Mouse (Mus musculus) myocyte (in vitro differentiated cells): ENCODE data around the gene Nup107.

ENCODE experiments used
- CEBPB ChIP-seq: IDR thresholded peaks from 2 replicates; pipeline ENCODE4 v1.6.1; 2011; ENCODE audit warnings: mild to moderate bottlenecking, moderate library complexity; ENCODE audit not compliant: poor library complexity, insufficient read depth, severe bottlenecking
- E2F4 ChIP-seq: IDR thresholded peaks from one replicate; pipeline ENCODE4 v1.6.1; 2011; ENCODE audit warnings: mild to moderate bottlenecking, control low read depth, moderate library complexity; ENCODE audit not compliant: insufficient read depth
- MAX ChIP-seq: IDR thresholded peaks from one replicate; pipeline ENCODE4 v1.6.1; 2011; ENCODE audit warnings: low read depth, mild to moderate bottlenecking, control low read depth
- MYOG ChIP-seq, 3 experiments: IDR thresholded peaks; one replicate each; pipeline ENCODE4 v1.6.1; 2011; ENCODE audit warnings: control low read depth in 2 of 3, low read depth in 2 of 3, mild to moderate bottlenecking in 2 of 3; ENCODE audit not compliant: insufficient read length in 2 of 3, control insufficient read depth in 1 of 3, insufficient read depth in 1 of 3
- POLR2A ChIP-seq: IDR thresholded peaks from one replicate; pipeline ENCODE4 v1.6.1; 2011; ENCODE audit warnings: low read depth, mild to moderate bottlenecking, control low read depth, moderate library complexity; ENCODE audit not compliant: insufficient read length
- POLR2AphosphoS2 ChIP-seq: IDR thresholded peaks from one replicate; pipeline ENCODE4 v1.6.1; 2011; ENCODE audit warnings: low read depth, control low read depth; ENCODE audit not compliant: insufficient read length
- TCF12 ChIP-seq: IDR thresholded peaks from one replicate; pipeline ENCODE4 v1.6.1; 2011; ENCODE audit warnings: mild to moderate bottlenecking, control low read depth; ENCODE audit not compliant: poor library complexity, insufficient read depth, severe bottlenecking
- TCF3 ChIP-seq: IDR thresholded peaks from one replicate; pipeline ENCODE4 v1.6.1; 2011; ENCODE audit warnings: low read depth, control low read depth; ENCODE audit not compliant: insufficient read length
- USF1 ChIP-seq: IDR thresholded peaks from one replicate; pipeline ENCODE4 v1.6.1; 2011; ENCODE audit warnings: low read depth, mild to moderate bottlenecking, control low read depth, moderate library complexity

GRCm38 (mm10) chr10:117752851-117753647 lies 39.5 kb downstream of the Nup107 start:
- TF ChIP-seq TCF3, result no peak
- no peak for TF ChIP-seq E2F4
- TF ChIP-seq POLR2A, result no peak
- TF ChIP-seq MAX, result no peak
- no peak for TF ChIP-seq CEBPB
- TF ChIP-seq POLR2AphosphoS2, result no peak
- no peak for TF ChIP-seq TCF12
- no peak for TF ChIP-seq USF1
- TF ChIP-seq MYOG (IDR thresholded peaks at IDR 0.05; ENCODE audit: control insufficient read depth in 1 of 3, insufficient read depth in 1 of 3, insufficient read length in 2 of 3, low read depth in 2 of 3), result no peak
